Mouse (Mus musculus) cortical plate, adult 2 months (tissue): Measurements from ENCODE around the gene Polr3e.

Experiments
- CTCF ChIP-seq: fragments of 200-500 bp; IDR thresholded peaks from 2 replicates; pipeline ENCODE4 v1.5.1; 2011; ENCODE audit warnings: mild to moderate bottlenecking, control low read depth, low read length; ENCODE audit not compliant: insufficient read depth; ENCODE audit errors: extremely low read depth
- POLR2A ChIP-seq: fragments of 200-500 bp; IDR thresholded peaks from 2 replicates; pipeline ENCODE4 v1.6.1; 2011; ENCODE audit warnings: mild to moderate bottlenecking, low read length, control low read depth; ENCODE audit not compliant: insufficient read depth; ENCODE audit errors: extremely low read depth

GRCm38 (mm10) chr7:120933110-120933509 lies 15.6 kb downstream of the Polr3e start:
- TF ChIP-seq CTCF (no peak), POLR2A (no peak)
